Mouse (Mus musculus) effector memory CD4-positive, alpha-beta T cell, adult 5 months (primary cell): Measurements from ENCODE around the gene Bphl. TPM values are rescaled to one million over a fixed set of nuclear protein-coding genes. Genes with fewer than 3 reads are reported as not detected.

Source experiments
- polyA plus RNA-seq: library from polyadenylated mRNA; unstranded; fragments of 100-300 nt; shearing (Covaris generic); gene quantifications from one replicate; pipeline ENCODE4 v1.2.1, GENCODE M21; 2017

The Bphl gene
- 14.4 TPM for polyA plus RNA-seq

DNA sequence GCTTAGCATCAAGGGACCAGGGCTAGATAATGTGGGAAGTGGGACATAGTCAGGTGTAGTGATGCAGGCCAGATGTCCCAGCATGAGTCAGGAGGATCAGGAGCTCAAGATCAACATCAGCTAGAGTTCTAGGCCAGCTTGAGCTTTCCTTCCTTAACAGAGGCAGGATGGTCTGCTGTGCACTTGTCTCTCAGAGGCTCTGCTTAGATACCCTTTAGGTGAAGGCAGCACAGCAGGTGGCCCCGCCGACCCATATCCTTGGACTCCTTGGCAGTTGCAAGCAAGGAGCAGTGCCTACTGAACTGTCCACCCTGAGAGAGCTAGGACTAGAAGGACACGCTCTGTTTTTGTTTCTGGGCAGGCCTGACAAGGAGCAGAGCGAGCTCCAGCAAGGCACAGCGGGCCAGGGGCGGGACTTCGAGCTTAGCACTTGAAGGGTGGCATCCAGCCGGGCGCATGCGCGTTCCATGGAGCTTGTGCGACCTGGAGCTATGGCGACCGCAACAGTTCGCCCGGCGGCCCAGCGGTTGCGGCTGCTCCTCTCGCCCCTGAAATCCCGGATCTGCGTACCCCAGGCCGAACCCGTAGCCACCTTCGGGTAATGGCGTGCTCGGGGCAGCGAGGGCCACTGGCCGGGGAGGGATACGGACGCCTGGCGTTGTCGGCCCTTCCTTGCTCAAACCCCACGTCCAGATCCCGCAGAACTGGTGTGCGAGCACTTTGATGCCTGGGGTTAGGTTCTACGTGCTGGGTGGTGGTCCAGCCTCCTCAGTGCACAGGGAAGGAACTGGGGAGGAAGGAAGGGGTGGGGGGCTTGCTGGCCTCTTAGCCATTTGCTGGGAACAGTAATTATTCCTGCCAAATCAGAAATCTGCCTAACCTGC, at the start of gene Bphl:
Gene Bphl (plus strand): TSS at position 426 of the 884 bp plus-strand sequence.

DNA sequence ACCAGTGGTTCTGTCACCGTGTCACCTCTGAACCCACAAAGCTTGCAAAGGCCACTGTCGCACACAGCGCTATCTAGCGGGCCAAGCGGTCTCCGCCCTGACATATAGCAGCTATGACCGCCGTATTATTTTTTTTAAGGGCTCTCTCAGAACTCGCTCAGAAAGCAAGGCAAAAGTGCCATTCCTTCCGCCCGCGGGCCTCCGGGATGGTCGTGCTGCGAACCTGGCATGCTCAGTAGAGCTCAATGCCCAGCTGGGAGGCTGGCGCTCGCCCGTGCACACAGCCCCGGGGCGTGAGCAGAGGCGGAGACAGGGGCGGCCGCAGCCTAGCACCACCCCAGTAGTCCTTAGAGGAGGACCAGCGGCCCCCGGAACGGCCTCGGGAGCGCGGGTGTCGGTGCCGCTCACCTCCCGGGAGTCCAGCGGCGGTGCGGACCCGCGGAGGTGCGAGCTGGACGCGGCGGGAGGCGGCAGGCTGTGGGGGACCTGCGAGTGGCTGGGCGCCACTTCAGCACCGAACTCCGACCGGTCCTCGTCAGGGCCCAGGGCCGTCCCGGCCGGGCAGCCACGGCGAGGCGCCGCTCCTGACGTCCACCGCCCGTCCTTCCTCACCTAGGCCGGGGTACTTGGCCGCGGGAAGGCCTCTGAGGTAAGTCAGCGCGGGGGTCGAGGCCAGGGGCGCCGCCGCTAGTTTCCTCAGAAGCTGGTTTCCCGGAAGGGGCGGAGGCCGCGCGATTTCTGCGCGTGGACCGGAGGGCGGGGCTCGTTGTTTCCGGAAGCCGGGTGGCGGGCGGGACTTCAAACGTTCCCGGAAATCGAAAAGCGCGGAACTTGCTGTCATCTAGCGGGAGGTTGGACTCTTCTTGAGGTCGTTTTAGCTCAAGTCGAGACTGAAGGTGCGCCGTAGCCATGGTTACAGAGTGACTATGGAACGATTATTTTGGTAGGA, 35.1 kb upstream of the Bphl start, which contains the start of the genes Ripk1 and Serpinb6a:
Gene Ripk1 (plus strand): TSS at position 306 of the 949 bp plus-strand sequence.
Gene Serpinb6a (minus strand): TSS at position 737 of the 949 bp plus-strand sequence.

DNA sequence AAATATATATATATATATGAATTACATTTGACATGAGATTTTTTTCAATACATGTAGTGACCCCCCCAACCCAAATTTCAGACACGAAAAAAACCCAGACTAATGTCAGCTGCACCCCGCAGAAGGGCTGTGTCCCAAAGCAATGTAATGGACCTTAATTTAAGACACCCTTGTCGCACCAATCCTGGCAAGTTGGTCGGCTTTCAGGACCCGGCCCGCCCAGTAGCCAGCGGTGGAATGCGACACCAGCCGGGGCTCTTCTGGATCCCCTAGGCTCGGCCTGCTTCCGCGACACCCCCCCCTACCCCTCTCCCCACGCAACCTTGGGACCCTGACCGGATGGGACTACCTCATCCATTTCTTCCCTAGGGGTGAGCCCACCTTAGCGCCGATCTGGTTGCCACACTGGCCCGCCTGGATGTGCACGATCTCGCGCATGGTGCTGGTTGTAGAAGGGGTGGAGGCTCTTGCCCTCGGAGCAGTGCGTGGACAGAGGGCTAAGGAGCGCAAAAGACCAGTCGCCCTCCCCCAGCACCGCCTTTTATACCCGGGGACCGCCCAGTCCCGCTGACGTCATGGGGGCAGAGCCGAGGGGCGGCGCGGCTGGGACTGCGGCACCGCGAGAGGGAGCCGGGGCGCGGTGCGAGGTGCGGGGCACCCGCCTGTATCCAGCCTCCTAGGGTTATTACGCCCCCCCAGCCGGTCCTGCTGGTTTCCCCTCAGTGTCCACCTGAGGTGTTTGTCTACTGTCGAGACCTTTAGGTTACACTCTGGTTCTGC, 40.3 kb downstream of the Bphl start, which contains the start of gene Tubb2a:
Gene Tubb2a (minus strand): TSS at position 516 of the 780 bp plus-strand sequence.

Other genes with a start within 250 kb of the Bphl start
- gene Serpinb6e, start 194.2 kb upstream of the Bphl start, polyA plus RNA-seq: not detected
- gene Serpinb6c, start 131.9 kb upstream of the Bphl start, polyA plus RNA-seq: not detected
- gene Nqo2, start 72.9 kb upstream of the Bphl start, polyA plus RNA-seq: 12.1 TPM
- gene Ripk1, start 35.2 kb upstream of the Bphl start, polyA plus RNA-seq: 78.1 TPM
- 28.4 TPM for gene Serpinb6a, start 34.8 kb upstream of the Bphl start, polyA plus RNA-seq
- 46.3 TPM for gene Tubb2a, start 40.4 kb downstream of the Bphl start, polyA plus RNA-seq
- 0.19 TPM for gene Tubb2b, start 92.9 kb downstream of the Bphl start, polyA plus RNA-seq
- 47.7 TPM for gene Psmg4, start 125.4 kb downstream of the Bphl start, polyA plus RNA-seq